Mouse (Mus musculus) myocyte (in vitro differentiated cells): ENCODE results near the gene Wwox. TPM values are rescaled to one million over a fixed set of nuclear protein-coding genes. Genes with fewer than 3 reads are reported as not detected.

Experiments
- H3K27me3 ChIP-seq: one replicate; pipeline ENCODE4 v1.6.1; 2011; ENCODE audit not compliant: control insufficient read depth, insufficient read depth, insufficient read length
- H3K36me3 ChIP-seq: one replicate; pipeline ENCODE4 v1.6.1; 2011; ENCODE audit not compliant: control insufficient read depth, insufficient read depth
- H3K4me2 ChIP-seq: one replicate; pipeline ENCODE4 v1.6.1; 2011; ENCODE audit warnings: low read depth, control low read depth
- H3K4me3 ChIP-seq: one replicate; pipeline ENCODE4 v1.5.1; 2011; ENCODE audit warnings: mild to moderate bottlenecking, control low read depth, moderate library complexity
- H3K79me2 ChIP-seq: one replicate; pipeline ENCODE4 v1.6.1; 2011; ENCODE audit not compliant: control insufficient read depth, insufficient read depth
- H3ac ChIP-seq: one replicate; pipeline ENCODE4 v1.6.1; 2011; ENCODE audit not compliant: control insufficient read depth, insufficient read length
- CEBPB ChIP-seq: IDR thresholded peaks from 2 replicates; pipeline ENCODE4 v1.6.1; 2011; ENCODE audit warnings: mild to moderate bottlenecking, moderate library complexity; ENCODE audit not compliant: poor library complexity, insufficient read depth, severe bottlenecking
- E2F4 ChIP-seq: IDR thresholded peaks from one replicate; pipeline ENCODE4 v1.6.1; 2011; ENCODE audit warnings: mild to moderate bottlenecking, control low read depth, moderate library complexity; ENCODE audit not compliant: insufficient read depth
- MAX ChIP-seq: IDR thresholded peaks from one replicate; pipeline ENCODE4 v1.6.1; 2011; ENCODE audit warnings: low read depth, mild to moderate bottlenecking, control low read depth
- MYOD1 ChIP-seq, 3 experiments: IDR thresholded peaks; one replicate each; pipeline ENCODE4 v1.6.1; 2011; ENCODE audit warnings: control low read depth in 2 of 3, low read depth in 2 of 3, mild to moderate bottlenecking in 2 of 3, moderate library complexity in 1 of 3; ENCODE audit not compliant: insufficient read length in 2 of 3, control insufficient read depth in 1 of 3
- MYOG ChIP-seq, 3 experiments: IDR thresholded peaks; one replicate each; pipeline ENCODE4 v1.6.1; 2011; ENCODE audit warnings: control low read depth in 2 of 3, low read depth in 2 of 3, mild to moderate bottlenecking in 2 of 3; ENCODE audit not compliant: insufficient read length in 2 of 3, control insufficient read depth in 1 of 3, insufficient read depth in 1 of 3
- POLR2A ChIP-seq: IDR thresholded peaks from one replicate; pipeline ENCODE4 v1.6.1; 2011; ENCODE audit warnings: low read depth, mild to moderate bottlenecking, control low read depth, moderate library complexity; ENCODE audit not compliant: insufficient read length
- POLR2AphosphoS2 ChIP-seq: IDR thresholded peaks from one replicate; pipeline ENCODE4 v1.6.1; 2011; ENCODE audit warnings: low read depth, control low read depth; ENCODE audit not compliant: insufficient read length
- REST ChIP-seq: IDR thresholded peaks from one replicate; pipeline ENCODE4 v1.6.1; 2011; ENCODE audit warnings: mild to moderate bottlenecking, control low read depth, moderate library complexity; ENCODE audit not compliant: insufficient read depth, insufficient read length
- SRF ChIP-seq: IDR thresholded peaks from one replicate; pipeline ENCODE4 v1.6.1; 2011; ENCODE audit warnings: low read depth; ENCODE audit not compliant: control insufficient read depth, insufficient read length
- TCF12 ChIP-seq: IDR thresholded peaks from one replicate; pipeline ENCODE4 v1.6.1; 2011; ENCODE audit warnings: mild to moderate bottlenecking, control low read depth; ENCODE audit not compliant: poor library complexity, insufficient read depth, severe bottlenecking
- TCF3 ChIP-seq: IDR thresholded peaks from one replicate; pipeline ENCODE4 v1.6.1; 2011; ENCODE audit warnings: low read depth, control low read depth; ENCODE audit not compliant: insufficient read length
- USF1 ChIP-seq: IDR thresholded peaks from one replicate; pipeline ENCODE4 v1.6.1; 2011; ENCODE audit warnings: low read depth, mild to moderate bottlenecking, control low read depth, moderate library complexity
- polyA plus RNA-seq: library from polyadenylated mRNA; unstranded; fragments of >200 nt; fragmentation: generic; extraction: Trizol; gene quantifications from one replicate; pipeline ENCODE4 v1.2.1, GENCODE M21; 2012; ENCODE audit warnings: missing spikeins

The Wwox gene
- polyA plus RNA-seq, 1 experiment = 8.6 TPM

GRCm38 (mm10) chr8:114505351-114506347 lies 66.2 kb downstream of the Wwox start:
- Histone ChIP-seq H3K4me3 (no peak overlapping the region), H3K36me3 (no peaks in the 10 kb centered on the region), H3K79me2 (no peaks in the 10 kb centered on the region), H3K4me2 (no peak overlapping the region), H3K27me3 (no peaks in the 10 kb centered on the region), H3ac (no peak overlapping the region)
- no peak for TF ChIP-seq MYOD1 (IDR thresholded peaks at IDR 0.05; ENCODE audit: control insufficient read depth in 1 of 3, insufficient read length in 2 of 3, low read depth in 2 of 3)
- no peak for TF ChIP-seq SRF
- no peak for TF ChIP-seq E2F4
- no peak for TF ChIP-seq POLR2A
- TF ChIP-seq CEBPB = no peak
- no peak for TF ChIP-seq MAX
- TF ChIP-seq MYOG (IDR thresholded peaks at IDR 0.05; ENCODE audit: control insufficient read depth in 1 of 3, insufficient read depth in 1 of 3, insufficient read length in 2 of 3, low read depth in 2 of 3) = no peak
- TF ChIP-seq POLR2AphosphoS2 = no peak
- TF ChIP-seq REST = no peak
- TF ChIP-seq USF1 = no peak
- TF ChIP-seq TCF12 = no peak
- no peak for TF ChIP-seq TCF3

- Histone ChIP-seq H3K27me3 (no peaks in the 10 kb centered on the region), H3K4me3 (no peak overlapping the region), H3ac (no peak overlapping the region), H3K36me3 (no peaks in the 10 kb centered on the region), H3K79me2 (no peaks in the 10 kb centered on the region), H3K4me2 (no peak overlapping the region)
- TF ChIP-seq CEBPB = no peak
These were observed 67.9 kb downstream of the Wwox start for GRCm38 (mm10) chr8:114507404-114507803.

DNA sequence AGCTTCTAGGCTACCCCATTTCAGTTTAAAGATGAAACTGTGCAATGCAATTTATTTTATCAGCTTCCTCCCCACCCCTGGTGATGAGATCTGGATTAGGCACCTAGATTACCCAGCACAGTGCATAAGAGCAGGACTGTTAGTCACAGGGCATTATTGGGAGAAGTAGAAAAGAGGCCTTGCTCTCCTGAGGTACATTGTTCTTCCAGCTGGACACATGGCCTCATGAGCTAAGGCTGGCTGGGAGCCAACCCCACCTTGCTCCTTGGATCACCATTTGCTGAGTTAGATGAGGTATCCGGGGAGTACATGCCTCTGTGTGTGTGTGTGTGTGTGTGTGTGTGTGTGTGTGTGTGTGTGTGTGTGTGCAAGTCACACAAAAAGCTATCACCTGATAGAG lies 70.8 kb downstream of the Wwox start:
- TF ChIP-seq MAX (no peak), POLR2AphosphoS2 (no peak), REST (no peak), SRF (no peak)
- Histone ChIP-seq H3K36me3 (no peaks in the 10 kb centered on the region), H3K79me2 (no peaks in the 10 kb centered on the region), H3K4me2 (no peak overlapping the region), H3K27me3 (no peaks in the 10 kb centered on the region), H3K4me3 (no peak overlapping the region), H3ac (no peak overlapping the region)

DNA sequence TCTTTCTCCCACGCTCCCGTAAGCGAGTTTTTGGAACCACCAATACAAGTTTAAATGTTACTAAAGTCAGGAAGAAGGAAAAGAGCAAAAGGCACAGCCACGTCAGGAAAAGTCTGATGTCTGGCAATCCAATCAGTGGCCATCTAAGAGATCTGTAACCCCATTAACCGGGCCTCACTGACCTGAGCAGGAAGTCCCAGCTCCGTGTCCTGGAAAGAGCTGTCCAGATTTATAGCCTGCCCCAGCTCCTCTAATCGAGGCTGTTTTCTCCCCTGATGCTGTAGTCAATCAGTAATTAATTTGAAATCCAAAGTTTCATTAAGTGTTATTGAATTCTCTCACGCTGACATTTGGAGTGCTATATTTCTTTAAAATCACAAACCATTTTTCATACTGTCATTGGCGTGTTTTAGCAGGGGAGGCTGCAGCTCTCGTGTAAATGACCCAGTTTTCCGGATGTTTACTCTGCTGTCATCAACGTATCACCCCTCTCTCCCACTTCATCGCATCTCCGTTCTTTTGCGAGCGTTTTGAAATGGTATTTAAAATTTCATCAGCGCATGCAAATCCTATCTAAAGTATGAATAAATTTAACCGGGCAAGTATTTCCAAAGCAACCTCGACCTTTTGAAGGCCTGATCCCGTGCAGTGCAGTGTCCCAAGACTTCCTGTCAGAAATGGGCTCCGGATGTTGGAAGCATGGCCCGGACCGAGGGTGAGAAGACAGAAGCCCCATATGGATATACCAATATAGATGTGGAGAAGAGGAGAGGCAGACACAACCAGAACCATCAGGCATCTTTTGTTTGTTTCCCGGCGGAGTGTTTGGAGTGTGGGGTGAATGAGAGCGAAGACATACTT lies 72.8 kb downstream of the Wwox start:
- H3K4me2 ChIP-seq = no peak overlapping the region
- H3ac ChIP-seq = no peak overlapping the region

More for the DNA sequence above, 72.8 kb downstream of the Wwox start:
- Histone ChIP-seq H3K79me2 (no peaks in the 10 kb centered on the region), H3K36me3 (no peaks in the 10 kb centered on the region), H3K4me3 (no peak overlapping the region), H3K27me3 (no peaks in the 10 kb centered on the region)
- no peak for TF ChIP-seq MYOD1 (IDR thresholded peaks at IDR 0.05; ENCODE audit: control insufficient read depth in 1 of 3, insufficient read length in 2 of 3, low read depth in 2 of 3)
- TF ChIP-seq POLR2AphosphoS2 = no peak
- no peak for TF ChIP-seq SRF
- TF ChIP-seq CEBPB = no peak
- TF ChIP-seq REST = no peak
- TF ChIP-seq TCF12 = no peak
- no peak for TF ChIP-seq MYOG (IDR thresholded peaks at IDR 0.05; ENCODE audit: control insufficient read depth in 1 of 3, insufficient read depth in 1 of 3, insufficient read length in 2 of 3, low read depth in 2 of 3)
- TF ChIP-seq MAX = no peak
- no peak for TF ChIP-seq POLR2A
- no peak for TF ChIP-seq E2F4
- no peak for TF ChIP-seq USF1
- no peak for TF ChIP-seq TCF3
